Mouse (Mus musculus) ES-E14 (cell line): ENCODE results near the gene Epb41.

Source experiments
- CHD2 ChIP-seq: IDR thresholded peaks from 2 replicates; pipeline ENCODE4 v1.6.1; 2014; ENCODE audit warnings: mild to moderate bottlenecking, low read depth, low read length, inconsistent platforms
- MAFK ChIP-seq: IDR thresholded peaks from 2 replicates; pipeline ENCODE4 v1.6.1; 2014; ENCODE audit warnings: mild to moderate bottlenecking, low read depth, low read length, inconsistent platforms; ENCODE audit not compliant: insufficient read depth
- ZC3H11A ChIP-seq: IDR thresholded peaks from 2 replicates; pipeline ENCODE4 v1.6.1; 2012; ENCODE audit warnings: low read depth, mild to moderate bottlenecking, inconsistent platforms, low read length, borderline replicate concordance
- ZNF384 ChIP-seq: IDR thresholded peaks from 2 replicates; pipeline ENCODE4 v1.6.1; 2012; ENCODE audit warnings: low read depth, low read length, inconsistent platforms

- TF ChIP-seq ZC3H11A (no peak), MAFK (no peak), ZNF384 (no peak), CHD2 (no peak)
These were observed 31.4 kb downstream of the Epb41 start for GRCm38 (mm10) chr4:132043726-132044125.
